Mouse (Mus musculus): ENCODE measurements around the gene Ly6g. TPM values are rescaled to one million over a fixed set of nuclear protein-coding genes. Genes with fewer than 3 reads are reported as not detected.
"Not testable (repeated sequence)": the region's sequence is repeated elsewhere in the genome, so short reads cannot be mapped to it uniquely, and the experiment has no call there.

Ly6g gene
- not detected in 2 replicates for polyA plus RNA-seq (2016; fragmentation: Nextera tagmentation; extraction: Ambion mirVana)

DNA sequence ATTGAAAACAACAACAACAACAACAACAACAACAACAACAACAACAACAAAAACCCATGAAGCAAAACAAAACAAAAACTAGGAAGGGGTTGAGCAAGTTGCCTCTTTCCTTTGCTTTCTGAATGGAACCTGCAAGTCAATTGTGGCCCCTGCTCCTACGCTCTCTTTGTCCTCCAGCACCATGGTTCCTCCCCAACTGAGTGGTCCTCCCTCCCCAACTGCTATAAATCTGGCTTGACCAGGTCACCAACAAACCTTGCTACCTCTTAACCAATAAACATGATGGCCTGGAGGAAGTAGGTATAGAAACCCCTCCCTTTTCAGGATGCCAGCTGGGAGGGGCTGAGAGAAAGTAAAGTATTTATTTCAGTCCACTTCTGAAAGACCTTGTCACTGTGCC lies at the start of gene Ly6g:
Gene Ly6g, plus strand, starts transcription at position 301 of the 400 bp plus-strand sequence.
- Histone ChIP-seq H3K4me3 (no peak within 1 kb of the TSS), H3K27ac (no peak within 1 kb of the TSS), H3K4me2 (replicated peaks) (no peak within 1 kb of the TSS), H3K4me1 (no peaks in the 10 kb centered on the region), H3K27me3 (no peaks in the 10 kb centered on the region), H3K9ac (no peak within 1 kb of the TSS), H3K9me3 (replicated peaks) (no peaks in the 10 kb centered on the region), H3K36me3 (no peaks in the 10 kb centered on the region)
- no peak for ATAC-seq (ENCODE audit: low FRiP score)
- WGBS: 86% methylated on average over 1 of the region's 1 CpGs

DNA sequence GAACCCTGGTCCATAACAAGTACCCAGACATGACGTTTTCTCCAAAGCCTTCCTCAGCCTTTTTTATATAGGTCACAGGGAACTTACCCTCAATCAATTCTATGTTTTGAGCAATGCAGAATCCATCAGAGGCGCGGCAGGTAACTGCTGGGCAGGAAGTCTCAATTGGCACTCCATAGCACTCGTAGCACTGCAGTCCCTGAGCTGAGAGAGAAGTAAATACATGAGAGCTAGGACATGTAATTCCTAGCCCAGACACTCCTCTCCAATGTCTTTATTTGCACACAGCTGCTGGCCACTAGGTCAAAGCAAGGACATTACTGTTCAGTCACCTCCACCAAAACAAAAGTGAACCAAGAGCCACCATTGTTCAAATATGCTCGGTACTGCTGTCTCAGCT lies 44.6 kb upstream of the Ly6g start:
- 93% methylated on average over 2 of the region's 5 CpGs for WGBS
- not testable (repeated sequence) for H3K4me1 ChIP-seq

DNA sequence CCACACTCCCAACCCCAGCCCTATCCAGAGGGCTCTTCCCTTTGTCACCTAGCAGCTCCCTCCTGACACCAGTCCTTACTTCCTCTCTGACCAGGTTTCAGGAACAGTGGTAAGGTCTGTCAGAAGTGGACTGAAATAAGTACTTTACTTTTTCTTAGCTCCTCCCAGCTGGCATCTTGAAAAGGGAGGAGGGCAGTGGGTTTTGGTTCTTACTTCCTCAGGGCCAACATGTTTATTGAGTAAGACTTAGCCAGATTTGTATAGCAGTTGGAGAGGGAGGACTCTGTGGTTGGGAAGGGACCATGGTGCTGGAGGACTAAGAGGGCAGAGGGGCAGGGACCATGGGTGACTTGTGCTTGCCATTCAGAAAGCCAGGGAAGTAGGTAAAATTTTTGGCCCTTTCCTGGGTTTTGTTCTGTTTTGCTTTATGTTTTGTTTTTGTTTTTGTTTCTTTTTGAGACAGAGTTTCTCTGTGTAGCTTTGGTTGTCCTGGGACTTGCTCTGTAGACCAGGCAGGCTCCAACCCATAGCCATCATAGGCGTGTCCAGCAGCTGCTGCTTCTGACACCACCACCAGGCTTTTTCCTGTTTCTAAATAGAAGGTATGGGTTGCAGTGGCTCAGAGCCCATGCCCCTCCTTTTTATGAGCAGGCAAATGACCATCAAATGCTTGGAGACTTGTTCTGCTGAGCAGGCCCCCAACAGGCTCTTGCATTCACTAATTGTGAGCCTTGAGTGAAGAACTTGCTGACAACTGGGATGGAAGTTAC lies 43.0 kb upstream of the Ly6g start, which contains the start of gene Ly6c2:
Gene Ly6c2, minus strand, starts transcription at position 110 of the 770 bp plus-strand sequence.
- WGBS: no CpG with 5 or more reads among the region's 1 CpGs
- ATAC-seq (ENCODE audit: low FRiP score); H3K36me3 ChIP-seq; H3K4me1 ChIP-seq; H3K9me3 ChIP-seq (replicated peaks); H3K27me3 ChIP-seq; H3K4me2 ChIP-seq (replicated peaks); H3K9ac ChIP-seq; H3K4me3 ChIP-seq; H3K27ac ChIP-seq: not testable (repeated sequence)

More for the DNA sequence above, 44.6 kb upstream of the Ly6g start:
- not testable (repeated sequence) for ATAC-seq (ENCODE audit: low FRiP score); H3K4me3 ChIP-seq; H3K36me3 ChIP-seq; H3K9ac ChIP-seq; H3K9me3 ChIP-seq (replicated peaks); H3K27ac ChIP-seq; H3K4me2 ChIP-seq (replicated peaks); H3K27me3 ChIP-seq

DNA sequence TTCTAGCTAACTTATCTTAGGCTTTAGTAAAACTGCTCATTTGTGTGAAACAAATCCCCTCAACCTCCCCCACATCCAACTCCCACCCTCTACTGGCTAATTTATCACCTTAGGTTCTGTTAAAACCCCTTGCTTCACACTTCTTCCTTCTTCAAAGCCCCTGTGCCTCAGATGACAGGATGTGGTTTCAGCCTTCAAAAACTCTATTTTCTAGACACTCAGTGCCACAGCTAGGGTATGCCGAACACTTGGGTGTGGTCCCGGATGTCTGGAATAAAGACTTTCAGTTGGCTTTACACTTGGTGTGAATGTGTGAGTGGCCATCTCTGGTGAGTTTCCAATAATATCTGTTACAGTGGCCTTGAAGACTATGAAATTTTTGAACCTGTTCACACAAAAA lies 38.5 kb upstream of the Ly6g start:
- H3K36me3 ChIP-seq: no peaks in the 10 kb centered on the region
- H3K9me3 ChIP-seq (replicated peaks): no peaks in the 10 kb centered on the region
- no peak overlapping the region for H3K4me3 ChIP-seq
- H3K27ac ChIP-seq: no peak overlapping the region
- no peak for ATAC-seq (ENCODE audit: low FRiP score)
- H3K27me3 ChIP-seq: no peaks in the 10 kb centered on the region
- WGBS: 91% methylated on average over 2 of the region's 2 CpGs
- no peak overlapping the region for H3K4me2 ChIP-seq (replicated peaks)
- no peak overlapping the region for H3K9ac ChIP-seq
- no peaks in the 10 kb centered on the region for H3K4me1 ChIP-seq

DNA sequence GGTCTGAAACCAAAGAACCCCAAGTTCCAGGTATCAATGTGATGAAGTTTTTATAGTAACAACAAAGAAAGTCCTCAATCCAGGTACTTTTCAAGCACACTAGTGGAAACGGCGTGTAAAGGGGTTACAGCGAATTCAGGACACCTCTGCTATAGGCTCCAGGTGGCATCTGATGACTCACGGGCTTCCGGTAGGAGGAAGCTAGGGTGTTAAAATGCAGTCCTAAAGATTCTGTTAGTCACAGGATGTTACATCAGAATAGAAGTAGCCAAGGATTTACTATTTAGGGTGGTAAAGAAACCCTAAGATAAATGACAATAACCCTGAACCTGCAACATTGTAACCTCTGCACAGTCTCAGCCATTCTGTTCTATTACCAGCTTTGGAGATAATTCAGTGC lies 37.6 kb upstream of the Ly6g start:
- H3K4me3 ChIP-seq; ATAC-seq (ENCODE audit: low FRiP score); H3K9ac ChIP-seq; H3K4me2 ChIP-seq (replicated peaks); H3K9me3 ChIP-seq (replicated peaks); H3K36me3 ChIP-seq; H3K4me1 ChIP-seq; H3K27me3 ChIP-seq; H3K27ac ChIP-seq: not testable (repeated sequence)
- 89% methylated on average over 5 of the region's 5 CpGs for WGBS

DNA sequence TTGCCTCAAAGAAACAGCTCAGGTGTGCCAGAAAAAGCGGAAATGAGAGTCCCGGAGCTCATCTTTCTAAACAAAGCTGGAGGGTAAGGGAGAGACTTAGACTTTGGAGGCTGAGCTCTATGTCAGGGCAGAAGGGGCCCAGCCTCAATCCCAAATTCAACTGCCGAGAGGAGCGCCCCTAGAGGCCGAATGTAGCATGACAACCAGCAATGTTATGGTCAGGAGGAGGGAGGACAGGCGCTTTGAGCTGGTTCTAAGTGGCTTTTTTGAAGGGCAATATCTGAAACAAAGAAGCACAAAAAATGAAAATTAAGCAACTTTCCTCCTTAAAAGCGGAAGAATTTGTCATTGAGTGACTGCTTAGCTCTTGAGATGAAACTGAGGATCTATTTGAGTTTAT lies 36.3 kb upstream of the Ly6g start:
- not testable (repeated sequence) for H3K4me3 ChIP-seq; H3K9ac ChIP-seq; H3K9me3 ChIP-seq (replicated peaks); H3K27ac ChIP-seq; ATAC-seq (ENCODE audit: low FRiP score); H3K4me2 ChIP-seq (replicated peaks); H3K36me3 ChIP-seq; H3K27me3 ChIP-seq; H3K4me1 ChIP-seq
- WGBS: 31% methylated on average over 6 of the region's 7 CpGs

DNA sequence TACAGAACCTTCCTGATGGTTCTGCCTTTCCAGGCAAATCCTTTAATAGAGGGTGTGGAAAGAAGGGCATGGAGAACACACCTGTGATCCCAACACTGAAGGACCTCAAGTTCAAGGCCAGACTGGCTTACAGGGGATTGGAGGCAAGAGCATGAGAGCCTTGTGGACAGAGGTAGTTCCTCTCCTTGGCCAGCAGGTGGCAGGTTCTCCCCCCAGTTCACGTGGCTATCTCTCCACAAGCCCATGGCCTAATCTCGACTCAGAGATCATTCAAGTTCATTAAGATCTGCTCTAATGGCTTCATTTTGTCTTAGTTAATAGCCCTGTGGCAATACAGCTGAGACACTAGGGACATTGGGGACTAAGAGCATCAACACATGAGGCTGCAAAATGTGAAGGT lies 35.0 kb upstream of the Ly6g start:
- H3K9me3 ChIP-seq (replicated peaks): no peaks in the 10 kb centered on the region
- no peak overlapping the region for H3K9ac ChIP-seq
- H3K36me3 ChIP-seq: no peaks in the 10 kb centered on the region
- no peak overlapping the region for H3K27ac ChIP-seq
- H3K4me1 ChIP-seq: no peaks in the 10 kb centered on the region
- 23% methylated on average over 2 of the region's 2 CpGs for WGBS
- H3K4me3 ChIP-seq: no peak overlapping the region
- H3K27me3 ChIP-seq: no peaks in the 10 kb centered on the region
- no peak for ATAC-seq (ENCODE audit: low FRiP score)
- no peak overlapping the region for H3K4me2 ChIP-seq (replicated peaks)

DNA sequence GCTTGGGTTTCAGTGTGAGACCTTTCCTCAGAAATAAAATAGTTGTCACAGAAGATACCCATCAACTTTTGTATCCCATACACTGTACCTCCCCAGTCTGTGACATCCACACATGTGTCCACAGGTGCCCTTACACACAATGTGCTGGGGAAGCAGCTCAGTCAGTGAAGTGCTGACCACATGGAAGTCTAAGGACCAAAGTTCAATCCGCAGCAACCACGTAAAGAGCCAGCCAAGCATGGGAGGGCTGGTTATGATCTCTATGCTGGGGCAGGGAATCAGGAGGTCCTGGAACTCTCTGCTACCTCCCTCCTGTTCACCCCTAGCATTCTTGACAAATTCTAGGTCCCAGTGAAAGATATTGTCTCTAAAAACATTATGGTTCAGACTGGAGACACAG lies 22.7 kb upstream of the Ly6g start:
- not testable (repeated sequence) for H3K9ac ChIP-seq; H3K27ac ChIP-seq; H3K4me1 ChIP-seq; H3K9me3 ChIP-seq (replicated peaks); ATAC-seq (ENCODE audit: low FRiP score); H3K4me2 ChIP-seq (replicated peaks); H3K4me3 ChIP-seq; H3K36me3 ChIP-seq; H3K27me3 ChIP-seq
- 94% methylated on average over 2 of the region's 2 CpGs for WGBS

DNA sequence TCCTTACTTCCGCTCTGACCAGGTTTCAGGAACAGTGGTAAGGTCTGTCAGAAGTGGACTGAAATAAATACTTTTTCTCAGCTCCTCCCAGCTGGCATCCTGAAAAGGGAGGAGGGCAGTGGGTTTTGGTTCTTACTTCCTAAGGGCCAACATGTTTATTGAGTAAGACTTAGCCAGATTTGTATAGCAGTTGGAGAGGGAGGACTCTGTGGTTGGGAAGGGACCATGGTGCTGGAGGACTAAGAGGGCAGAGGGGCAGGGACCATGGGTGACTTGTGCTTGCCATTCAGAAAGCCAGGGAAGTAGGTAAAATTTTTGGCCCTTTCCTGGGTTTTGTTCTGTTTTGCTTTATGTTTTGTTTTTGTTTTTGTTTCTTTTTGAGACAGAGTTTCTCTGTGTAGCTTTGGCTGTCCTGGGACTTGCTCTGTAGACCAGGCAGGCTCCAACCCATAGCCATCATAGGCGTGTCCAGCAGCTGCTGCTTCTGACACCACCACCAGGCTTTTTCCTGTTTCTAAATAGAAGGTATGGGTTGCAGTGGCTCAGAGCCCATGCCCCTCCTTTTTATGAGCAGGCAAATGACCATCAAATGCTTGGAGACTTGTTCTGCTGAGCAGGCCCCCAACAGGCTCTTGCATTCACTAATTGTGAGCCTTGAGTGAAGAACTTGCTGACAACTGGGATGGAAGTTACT lies 19.8 kb upstream of the Ly6g start:
- 87% methylated on average over 2 of the region's 2 CpGs for WGBS
- ATAC-seq (ENCODE audit: low FRiP score); H3K27ac ChIP-seq: not testable (repeated sequence)

DNA sequence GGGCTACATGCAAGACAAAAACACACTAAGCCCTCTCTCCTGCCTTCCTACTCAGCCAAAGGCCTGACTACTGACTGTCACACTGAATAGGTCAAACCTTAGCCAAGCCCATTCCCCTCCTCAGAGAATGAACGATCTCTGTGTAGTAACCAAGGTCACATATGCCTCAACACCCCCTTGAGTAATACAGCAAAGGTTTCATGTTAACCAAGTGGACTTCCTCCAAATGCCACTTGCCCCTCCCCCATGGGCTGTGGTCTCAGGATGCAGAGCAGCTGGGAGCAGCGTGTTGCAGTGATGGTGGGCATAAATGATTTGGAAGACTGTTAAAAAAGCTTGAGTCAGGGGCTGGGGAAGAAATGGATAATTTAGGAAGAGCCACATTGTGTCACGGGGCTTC lies 17.3 kb upstream of the Ly6g start:
- H3K9ac ChIP-seq; H3K9me3 ChIP-seq (replicated peaks); ATAC-seq (ENCODE audit: low FRiP score); H3K4me2 ChIP-seq (replicated peaks); H3K27me3 ChIP-seq; H3K36me3 ChIP-seq; H3K4me1 ChIP-seq; H3K27ac ChIP-seq; H3K4me3 ChIP-seq: not testable (repeated sequence)
- 65% methylated on average over 3 of the region's 3 CpGs for WGBS

More for the DNA sequence above, 19.8 kb upstream of the Ly6g start:
- H3K9ac ChIP-seq; H3K27me3 ChIP-seq; H3K36me3 ChIP-seq; H3K4me2 ChIP-seq (replicated peaks); H3K4me1 ChIP-seq; H3K9me3 ChIP-seq (replicated peaks); H3K4me3 ChIP-seq: not testable (repeated sequence)

DNA sequence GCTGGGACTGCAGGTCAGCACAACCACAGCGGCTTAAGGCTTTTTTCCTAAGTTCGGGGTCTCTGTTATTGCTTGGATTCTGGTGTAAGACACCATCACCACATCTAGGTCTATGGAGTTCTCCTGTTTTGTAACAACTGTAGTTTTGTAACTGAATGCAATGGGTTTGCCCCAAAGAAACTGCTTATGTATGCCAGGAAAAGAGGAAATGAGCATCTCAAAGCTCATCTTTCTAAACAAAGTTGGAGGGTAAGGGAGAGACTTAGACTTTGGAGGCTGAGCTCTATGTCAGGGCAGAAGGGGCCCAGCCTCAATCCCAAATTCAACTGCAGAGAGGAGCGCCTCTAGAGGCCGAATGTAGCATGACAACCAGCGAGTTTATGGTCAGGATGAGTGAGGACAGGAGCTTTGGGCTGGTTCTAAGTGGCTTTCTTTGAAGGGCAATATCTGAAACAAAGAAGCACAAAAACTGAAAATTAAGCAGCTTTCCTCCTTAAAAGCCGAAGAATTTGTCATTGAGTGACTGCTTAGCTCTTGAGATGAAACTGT lies 13.2 kb upstream of the Ly6g start:
- not testable (repeated sequence) for H3K27ac ChIP-seq; H3K4me1 ChIP-seq; H3K4me3 ChIP-seq; H3K9ac ChIP-seq; H3K36me3 ChIP-seq; H3K9me3 ChIP-seq (replicated peaks); ATAC-seq (ENCODE audit: low FRiP score); H3K4me2 ChIP-seq (replicated peaks); H3K27me3 ChIP-seq
- 44% methylated on average over 6 of the region's 6 CpGs for WGBS

DNA sequence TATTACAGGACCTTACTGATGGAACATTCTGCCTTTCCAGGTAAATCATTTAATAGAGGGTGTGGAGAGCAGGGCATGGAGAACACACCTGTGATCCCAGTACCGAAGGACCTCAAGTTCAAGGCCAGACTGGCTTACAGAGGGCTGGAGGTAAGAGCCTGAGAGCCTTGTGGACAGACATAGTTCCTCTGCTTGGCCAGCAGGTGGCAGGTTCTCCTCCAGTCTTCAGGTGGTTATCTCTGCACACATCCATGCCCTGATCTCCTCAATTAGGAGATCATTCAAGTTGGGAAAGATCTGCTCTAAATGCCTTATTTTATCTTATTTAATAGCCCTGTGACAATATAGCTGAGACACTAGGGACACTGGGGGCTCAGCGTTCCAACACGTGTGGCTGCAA lies 11.3 kb upstream of the Ly6g start:
- Histone ChIP-seq H3K36me3 (no peaks in the 10 kb centered on the region), H3K27me3 (no peaks in the 10 kb centered on the region), H3K4me1 (no peaks in the 10 kb centered on the region), H3K27ac (no peak overlapping the region), H3K9me3 (replicated peaks) (no peaks in the 10 kb centered on the region), H3K9ac (no peak overlapping the region), H3K4me3 (no peak overlapping the region), H3K4me2 (replicated peaks) (no peak overlapping the region)
- no peak for ATAC-seq (ENCODE audit: low FRiP score)
- WGBS: 59% methylated on average over 3 of the region's 3 CpGs

DNA sequence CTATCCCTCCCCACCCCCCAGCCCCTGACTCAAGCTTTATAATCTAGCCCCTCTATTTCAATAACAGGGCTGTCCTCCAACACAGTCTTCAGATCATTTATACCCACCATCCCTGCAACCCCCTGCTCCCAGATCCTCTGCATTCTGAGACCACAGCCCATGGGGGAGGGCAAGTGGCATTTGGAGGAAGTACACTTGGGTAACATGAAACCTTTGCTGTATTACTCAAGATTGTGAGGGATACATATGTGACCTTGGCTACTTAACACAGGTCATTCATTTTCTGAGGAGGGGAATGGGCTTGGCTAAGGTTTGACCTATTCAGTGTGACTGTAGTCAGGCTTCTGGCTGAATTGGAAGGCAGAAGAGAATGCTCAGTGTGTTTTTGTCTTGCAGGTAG lies 2.0 kb upstream of the Ly6g start:
- no peaks in the 10 kb centered on the region for H3K9me3 ChIP-seq (replicated peaks)
- no peaks in the 10 kb centered on the region for H3K36me3 ChIP-seq
- H3K4me3 ChIP-seq: no peak overlapping the region
- H3K4me2 ChIP-seq (replicated peaks): no peak overlapping the region
- no peak for ATAC-seq (ENCODE audit: low FRiP score)
- no peak overlapping the region for H3K9ac ChIP-seq
- no peaks in the 10 kb centered on the region for H3K4me1 ChIP-seq
- H3K27ac ChIP-seq: no peak overlapping the region
- H3K27me3 ChIP-seq: no peaks in the 10 kb centered on the region
